In genomic region chr2:70625761-70626160, GRCm38 (mm10) we compare ENCODE assay signal across 23 mouse cellular contexts. TPM values are rescaled to one million over a fixed set of nuclear protein-coding genes. Genes with fewer than 3 reads are reported as not detected.
DNase-seq lines count a peak whose midpoint lies in the region; ATAC-seq and TF ChIP-seq lines count a peak whose summit lies in the region.
"Had no signal": no experiment of that assay in that cellular context is flagged by ENCODE, and none has a peak within 500 bp of the region (broad histone marks: within the 10 kb centered on the region; RNA-seq: fewer than 3 reads in every experiment).

No protein-coding gene starts in this region.

- no peak overlapping the region for H3K9ac ChIP-seq in heart, postnatal 0 days (replicated peaks; ENCODE audit: low read depth, low read length)
- no peak overlapping the region for H3K9ac ChIP-seq in heart, embryonic 12.5 days
- no peak overlapping the region for H3K9ac ChIP-seq in lung, embryonic 16.5 days (ENCODE audit: low read length)
- H3K9ac ChIP-seq: forebrain, postnatal 0 days; heart, embryonic 13.5 days; hindbrain, embryonic 12.5 days; hindbrain, embryonic 15.5 days; intestine, embryonic 15.5 days had no signal

- intact Hi-C loops in gastrocnemius, adult 2 months (cut with DNase I) = no loop called here

- peaks cover 8% of the 10 kb centered on the region; the same call in 1 of the 2 replicates for H3K4me1 ChIP-seq in heart, postnatal 0 days (ENCODE audit: control insufficient read depth, insufficient read depth)
- peaks cover 10% of the 10 kb centered on the region; the same call in 1 of the 2 replicates for H3K4me1 ChIP-seq in heart, embryonic 12.5 days (replicated peaks)
- H3K4me1 ChIP-seq in lung, embryonic 16.5 days (replicated peaks; ENCODE audit: control insufficient read depth, insufficient read depth, low read length) = no peaks in the 10 kb centered on the region
- H3K4me1 ChIP-seq in lung, adult 2 months (ENCODE audit: control insufficient read depth, insufficient read depth, low read length) = no peaks in the 10 kb centered on the region
- H3K4me1 ChIP-seq: intestine, embryonic 15.5 days had no signal

- no peak overlapping the region for H3K4me2 ChIP-seq in heart, postnatal 0 days (ENCODE audit: low read depth, low read length)
- no peak overlapping the region for H3K4me2 ChIP-seq in heart, embryonic 12.5 days
- no peak overlapping the region for H3K4me2 ChIP-seq in lung, embryonic 16.5 days (ENCODE audit: low read depth, low read length)
- H3K4me2 ChIP-seq: heart, embryonic 13.5 days; hindbrain, embryonic 12.5 days; hindbrain, embryonic 15.5 days; intestine, embryonic 15.5 days had no signal

- no peak overlapping the region for H3K27ac ChIP-seq in heart, postnatal 0 days (ENCODE audit: low read depth)
- no peak overlapping the region for H3K27ac ChIP-seq in heart, embryonic 12.5 days (ENCODE audit: poor library complexity, severe bottlenecking)
- H3K27ac ChIP-seq in lung, embryonic 16.5 days (ENCODE audit: low read length) = no peak overlapping the region
- no peak overlapping the region for H3K27ac ChIP-seq in gastrocnemius, adult 2 months
- H3K27ac ChIP-seq: heart, embryonic 13.5 days; hindbrain, embryonic 12.5 days; hindbrain, embryonic 15.5 days; intestine, embryonic 15.5 days had no signal

- ATAC-seq in heart, postnatal 0 days (ENCODE audit: insufficient read depth, low read depth) = 0 out of 2 replicates have a peak, but pooled peaks have one; percentile 33
- no peak for ATAC-seq in heart, embryonic 12.5 days (ENCODE audit: insufficient number of reproducible peaks, low FRiP score)
- ATAC-seq in lung, embryonic 16.5 days (ENCODE audit: low read depth) = peak; percentile 43
- ATAC-seq: CD4-positive, CD25-positive, alpha-beta regulatory T cell, adult 4 months; forebrain, embryonic 14.5 days; forebrain, postnatal 0 days; intestine, embryonic 15.5 days had no signal

- H3K27me3 ChIP-seq in heart, postnatal 0 days (ENCODE audit: control insufficient read depth, insufficient read depth, low read length) = no peaks in the 10 kb centered on the region
- H3K27me3 ChIP-seq in heart, embryonic 12.5 days (replicated peaks) = no peaks in the 10 kb centered on the region
- H3K27me3 ChIP-seq in lung, embryonic 16.5 days (ENCODE audit: control insufficient read depth, insufficient read depth, low read depth, low read length) = no peaks in the 10 kb centered on the region
- H3K27me3 ChIP-seq: heart, embryonic 13.5 days; hindbrain, embryonic 12.5 days; hindbrain, embryonic 15.5 days; intestine, embryonic 15.5 days had no signal

- no peak for TF ChIP-seq POLR2A in lung, adult 2 months (IDR thresholded peaks at IDR 0.05; ENCODE audit: borderline replicate concordance, extremely low read depth, low read depth, low read length)

- DNase-seq in heart, postnatal 0 days (ENCODE audit: low spot score) = no peak
- no peak for DNase-seq in lung, adult 2 months
- DNase-seq in Muller cell, postnatal 12 days (ENCODE audit: inconsistent ontology term) = peak; percentile 48
- no peak for DNase-seq in thymus, adult 18-20 months
- no peak for DNase-seq in gastrocnemius, adult 2 months
- DNase-seq: adrenal gland, postnatal 10 days; adrenal gland, postnatal 36 days; cerebellum, adult 18-20 months; cerebellum, adult 9-10 months; cerebellum, postnatal 14 days; forebrain, postnatal 0 days; gastrocnemius, postnatal 25 days had no signal

- TF ChIP-seq EP300 in heart, postnatal 0 days (IDR thresholded peaks at IDR 0.05; ENCODE audit: low read depth) = no peak

- 42% methylated on average over 7 of the region's 7 CpGs for WGBS in heart, postnatal 0 days
- WGBS in heart, embryonic 12.5 days = 58% methylated on average over 7 of the region's 7 CpGs
- 42% methylated on average over 7 of the region's 7 CpGs for WGBS in lung, embryonic 16.5 days
- 28% methylated on average over 7 of the region's 7 CpGs for WGBS in lung, adult 2 months

- no peak for TF ChIP-seq CTCF in heart, postnatal 0 days (IDR thresholded peaks at IDR 0.05; ENCODE audit: low read depth)
- no peak for TF ChIP-seq CTCF in lung, adult 2 months (IDR thresholded peaks at IDR 0.05; ENCODE audit: insufficient read depth, low read length)
- TF ChIP-seq CTCF in gastrocnemius, adult 2 months (IDR thresholded peaks at IDR 0.05) = no peak

- H3K36me3 ChIP-seq in heart, postnatal 0 days (replicated peaks; ENCODE audit: control insufficient read depth, insufficient read depth, low read length) = no peaks in the 10 kb centered on the region
- H3K36me3 ChIP-seq in heart, embryonic 12.5 days = no peaks in the 10 kb centered on the region
- no peaks in the 10 kb centered on the region for H3K36me3 ChIP-seq in lung, embryonic 16.5 days (ENCODE audit: control insufficient read depth, insufficient read depth, low read length)
- H3K36me3 ChIP-seq: heart, embryonic 13.5 days; hindbrain, embryonic 12.5 days; hindbrain, embryonic 15.5 days; intestine, embryonic 15.5 days had no signal

- H3K4me3 ChIP-seq in heart, postnatal 0 days (ENCODE audit: low read depth, low read length) = no peak overlapping the region
- no peak overlapping the region for H3K4me3 ChIP-seq in heart, embryonic 12.5 days
- H3K4me3 ChIP-seq in lung, embryonic 16.5 days (ENCODE audit: low read length) = no peak overlapping the region
- H3K4me3 ChIP-seq in lung, adult 2 months (replicated peaks; ENCODE audit: extremely low read depth, low read depth, low read length) = no peak overlapping the region
- H3K4me3 ChIP-seq in gastrocnemius, adult 2 months = no peak overlapping the region
- H3K4me3 ChIP-seq: heart, embryonic 13.5 days; hindbrain, embryonic 12.5 days; hindbrain, embryonic 15.5 days; intestine, embryonic 15.5 days had no signal

- H3K9me3 ChIP-seq in heart, postnatal 0 days (replicated peaks; ENCODE audit: control insufficient read depth, low read length) = no peaks in the 10 kb centered on the region
- H3K9me3 ChIP-seq in heart, embryonic 12.5 days (replicated peaks) = no peaks in the 10 kb centered on the region
- no peaks in the 10 kb centered on the region for H3K9me3 ChIP-seq in lung, embryonic 16.5 days (ENCODE audit: control insufficient read depth, low read length)
- H3K9me3 ChIP-seq: heart, embryonic 13.5 days; hindbrain, embryonic 12.5 days; hindbrain, embryonic 15.5 days; intestine, embryonic 15.5 days had no signal

RNA-seq across cellular contexts. Expression of gene Gorasp2, which starts 35.6 kb away (rescaled TPM):
- total RNA-seq in heart, postnatal 0 days (2014; rRNA removed; ENCODE audit: low replicate concordance) = 75.7 and 79.8 TPM in 2 replicates
- polyA plus RNA-seq in heart, postnatal 0 days (2015; fragmentation: Nextera tagmentation; extraction: Ambion mirVana) = 96.5 and 116 TPM in 2 replicates
- 158 and 165 TPM in 2 replicates for polyA plus RNA-seq in heart, embryonic 12.5 days (2016; fragmentation: Nextera tagmentation; extraction: Ambion mirVana)
- 160 and 169 TPM in 2 replicates for polyA plus RNA-seq in lung, embryonic 16.5 days (2015; fragmentation: Nextera tagmentation; extraction: Ambion mirVana)
- 93.3 and 95.5 TPM in 2 replicates for polyA plus RNA-seq in lung, adult 2 months (2012; rRNA removed)
- 10 to 100 TPM; 77.9 to 78.6 TPM for total RNA-seq in gastrocnemius, adult 2 months (2021)

RNA-seq across cellular contexts. Expression of gene Gm26558, which starts 36.1 kb away (rescaled TPM):
- total RNA-seq in heart, postnatal 0 days (2014; rRNA removed; ENCODE audit: low replicate concordance) = 8.2 TPM in 1 of 2 replicates, not detected in the other
- polyA plus RNA-seq in heart, postnatal 0 days (2015; fragmentation: Nextera tagmentation; extraction: Ambion mirVana) = 1.5 and 1.7 TPM in 2 replicates
- 3.4 and 4.0 TPM in 2 replicates for polyA plus RNA-seq in heart, embryonic 12.5 days (2016; fragmentation: Nextera tagmentation; extraction: Ambion mirVana)
- 3.3 TPM in 2 replicates for polyA plus RNA-seq in lung, embryonic 16.5 days (2015; fragmentation: Nextera tagmentation; extraction: Ambion mirVana)
- 0.47 and 1.2 TPM in 2 replicates for polyA plus RNA-seq in lung, adult 2 months (2012; rRNA removed)
- total RNA-seq in gastrocnemius, adult 2 months (2021) = not detected
- total RNA-seq: forebrain, postnatal 0 days; gastrocnemius, adult 8-10 months; gastrocnemius, postnatal 25 days; heart, postnatal 25 days; hematopoietic stem cell, adult 5-6 weeks had no signal
- polyA plus RNA-seq: CD4-positive, CD25-positive, alpha-beta regulatory T cell, adult 4 months had no signal
